Mouse (Mus musculus) spleen, adult 2 months (tissue): ENCODE data around the gene D17H6S53E.

Experiments used
- CTCF ChIP-seq: fragments of 200-500 bp; IDR thresholded peaks from 2 replicates; pipeline ENCODE4 v1.5.1; 2011; ENCODE audit warnings: mild to moderate bottlenecking, inconsistent platforms; ENCODE audit not compliant: insufficient read depth, insufficient read length, insufficient replicate concordance; ENCODE audit errors: extremely low read depth
- POLR2A ChIP-seq: fragments of 200-500 bp; IDR thresholded peaks from 2 replicates; pipeline ENCODE4 v1.6.1; 2011; ENCODE audit warnings: low read depth, low read length, inconsistent platforms

DNA sequence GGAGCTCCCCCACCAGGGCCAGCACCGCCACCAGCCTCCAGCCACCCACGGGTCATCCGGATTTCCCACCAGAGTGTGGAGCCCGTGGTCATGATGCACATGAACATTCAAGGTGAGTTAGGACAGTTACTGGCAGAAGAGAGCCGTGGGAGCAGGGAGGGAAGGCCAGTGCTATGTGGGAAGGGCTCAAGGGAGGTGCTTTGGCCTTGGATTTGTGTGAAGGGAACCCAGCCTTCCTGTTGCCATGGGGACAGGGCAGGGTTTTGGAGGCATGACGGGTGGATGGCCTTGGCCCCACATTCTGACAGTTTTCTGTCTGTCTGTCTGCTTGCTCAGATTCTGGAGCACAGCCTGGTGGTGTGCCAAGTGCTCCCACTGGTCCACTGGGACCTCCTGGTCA is 15.8 kb downstream of the D17H6S53E start:
- no peak for TF ChIP-seq CTCF
- no peak for TF ChIP-seq POLR2A
